Mouse (Mus musculus): ENCODE results near the gene 2410137M14Rik. TPM values are rescaled to one million over a fixed set of nuclear protein-coding genes. Genes with fewer than 3 reads are reported as not detected.

Gene 2410137M14Rik
- total and polyA plus RNA-seq, 3 experiments, result 0.40 TPM; not detected in 2

DNA sequence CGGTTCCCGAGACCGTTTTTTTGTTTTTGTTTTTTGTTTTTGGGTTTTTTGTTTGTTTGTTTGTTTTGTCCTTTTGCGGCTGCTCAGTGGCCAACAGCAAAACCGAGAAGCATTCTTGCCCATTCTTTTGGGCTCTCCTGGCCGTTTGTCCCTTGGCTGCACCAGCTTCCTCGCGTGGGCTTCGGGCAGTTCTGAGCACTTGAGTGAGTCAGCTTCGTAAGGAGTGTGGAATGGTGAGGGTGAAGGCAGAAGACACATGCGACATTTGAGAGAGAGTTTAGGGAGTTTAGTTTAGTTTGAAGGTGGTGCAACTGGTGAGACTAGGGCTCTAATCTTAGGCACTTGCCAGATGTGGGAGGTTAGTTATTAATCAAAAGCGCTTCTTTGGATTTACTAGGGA is 22.2 kb downstream of the 2410137M14Rik start:
- in situ Hi-C loops (cut with MboI; ENCODE audit: low pct_ligation_motif_present, low pct_unique_long_range_greater_than_20kb, low sequenced_read_pairs), result no loop called here
- no peak for DNase-seq (ENCODE audit: extremely low read depth)
- Histone ChIP-seq H3K4me2 (ENCODE audit: insufficient read depth, low read depth, poor library complexity, severe bottlenecking) (peak overlapping the region; percentile 93), H3K27me3 (replicated peaks) (no peaks in the 10 kb centered on the region), H3K79me2 (replicated peaks; ENCODE audit: control insufficient read depth, extremely low read depth, insufficient read depth, poor library complexity, severe bottlenecking) (peaks cover 16% of the 10 kb centered on the region), H3K9me3 (replicated peaks; ENCODE audit: low read length) (no peaks in the 10 kb centered on the region), H3K27ac (ENCODE audit: insufficient read depth, low read depth) (no peak overlapping the region), H3K36me3 (replicated peaks in 1 of 2; ENCODE audit: control insufficient read depth in 1 of 2, insufficient read depth in 1 of 2, low read length in 1 of 2) (peaks cover 10 to 26% of the 10 kb centered on the region in 2 experiments), H3K4me3 (replicated peaks in 1 of 3; ENCODE audit: low read depth in 2 of 3, low read length in 2 of 3, poor library complexity in 1 of 3) (peak overlapping the region; percentile 81 to 96 (median 94)), H3K9ac (ENCODE audit: insufficient read depth, low read depth) (peak overlapping the region; percentile 88), H3K4me1 (ENCODE audit: control insufficient read depth in 1 of 2, insufficient read depth in 2 of 2) (peaks cover 5 to 22% of the 10 kb centered on the region in 2 experiments; a peak in 3 of 4 replicates)
- dilution Hi-C loops (cut with MboI; ENCODE audit: extremely low pct_ligation_motif_present, extremely low pct_unique_long_range_greater_than_20kb, low sequenced_read_pairs), result no loop called here
- TF ChIP-seq USF1 (IDR thresholded peaks at IDR 0.05; ENCODE audit: low read depth, low read length) (no peak), POLR2AphosphoS2 (IDR thresholded peaks at IDR 0.05; ENCODE audit: low read depth, low read length) (no peak), ZNF384 (IDR thresholded peaks at IDR 0.05; ENCODE audit: low read depth, low read length) (no peak), E2F4 (IDR thresholded peaks at IDR 0.05; ENCODE audit: insufficient replicate concordance, low read depth, low read length) (no peak), ETS1 (conservative IDR thresholded peaks at IDR 0.05; ENCODE audit: low read depth, low read length) (no peak), TCF12 (IDR thresholded peaks at IDR 0.05; ENCODE audit: low read depth, low read length) (no peak), JUN (IDR thresholded peaks at IDR 0.05; ENCODE audit: insufficient read depth, low read depth, low read length) (no peak), MEF2A (IDR thresholded peaks at IDR 0.05; ENCODE audit: borderline replicate concordance, low read depth, low read length) (no peak), EP300 (IDR thresholded peaks at IDR 0.05; ENCODE audit: low read length) (no peak), KAT2A (IDR thresholded peaks at IDR 0.05; ENCODE audit: insufficient replicate concordance, low read length) (no peak), RAD21 (IDR thresholded peaks at IDR 0.05; ENCODE audit: low read depth, low read length) (no peak), RCOR1 (conservative IDR thresholded peaks at IDR 0.05; ENCODE audit: low read depth, low read length) (no peak; the same call in 1 of the 2 replicates), NELFE (IDR thresholded peaks at IDR 0.05; ENCODE audit: low read depth, low read length) (no peak; the same call in 1 of the 2 replicates), MYC (IDR thresholded peaks at IDR 0.05; ENCODE audit: low read depth, low read length) (no peak), USF2 (conservative IDR thresholded peaks at IDR 0.05; ENCODE audit: low read depth, low read length) (no peak)

DNA sequence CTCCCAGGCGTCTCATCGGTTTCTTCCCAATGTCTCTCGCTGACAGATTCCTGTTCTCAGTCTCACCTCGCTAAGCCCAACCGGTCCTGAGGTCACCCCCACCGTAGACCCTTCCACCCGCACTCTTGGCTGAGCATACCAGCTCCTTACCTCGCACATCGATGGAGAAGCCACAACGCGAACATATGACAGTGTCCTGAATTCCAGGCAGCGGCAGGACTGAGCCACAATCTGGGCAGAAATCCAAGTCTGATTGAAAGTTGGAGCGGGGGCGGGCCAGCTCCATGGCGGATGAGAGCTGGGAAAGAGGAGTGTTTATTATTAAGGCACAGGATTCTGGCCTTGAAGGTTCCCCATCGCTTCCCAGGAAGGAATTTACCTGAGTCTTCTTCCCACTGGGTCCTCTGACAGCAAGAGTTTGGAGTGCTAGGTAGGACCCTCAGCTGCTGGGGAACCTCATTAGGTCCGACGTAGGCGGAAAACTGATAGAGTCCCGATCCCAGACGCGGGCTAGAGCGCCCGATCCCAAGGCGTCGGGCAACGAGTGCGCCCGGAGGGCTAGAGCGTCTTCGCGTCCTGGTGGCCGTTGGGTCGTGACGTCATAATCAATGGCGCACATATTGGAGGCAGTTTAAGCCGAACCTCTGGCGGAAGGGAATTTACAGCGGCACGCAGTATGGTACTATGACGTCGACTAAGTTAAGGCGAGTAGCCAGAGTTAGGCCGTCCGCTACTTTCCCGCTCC is 22.9 kb downstream of the 2410137M14Rik start, which contains the start of the genes Znrd1 and Znrd1as:
TSS of gene Znrd1 (minus strand) at position 561 of the 745 bp plus-strand sequence.
TSS of gene Znrd1as (plus strand) at position 594 of the 745 bp plus-strand sequence.
- peak within 1 kb of the TSS; percentile 44 for H3K27ac ChIP-seq (ENCODE audit: insufficient read depth, low read depth)
- dilution Hi-C loops (cut with MboI; ENCODE audit: extremely low pct_ligation_motif_present, extremely low pct_unique_long_range_greater_than_20kb, low sequenced_read_pairs), result no loop called here
- TF ChIP-seq BHLHE40 (IDR thresholded peaks at IDR 0.05; ENCODE audit: low read depth, low read length), result peak; percentile 34; the same call in 1 of the 2 replicates
- peak; percentile 88; the same call in 1 of the 2 replicates for TF ChIP-seq KAT2A (IDR thresholded peaks at IDR 0.05; ENCODE audit: insufficient replicate concordance, low read length)
- TF ChIP-seq CHD2 (IDR thresholded peaks at IDR 0.05; ENCODE audit: low read length), result no peak
- TF ChIP-seq RCOR1 (conservative IDR thresholded peaks at IDR 0.05; ENCODE audit: low read depth, low read length), result peak; percentile 49; the same call in 1 of the 2 replicates
- peak; percentile 50 for TF ChIP-seq NRF1 (IDR thresholded peaks at IDR 0.05; ENCODE audit: low read depth, low read length)
- peak; percentile 85 for TF ChIP-seq ETS1 (conservative IDR thresholded peaks at IDR 0.05; ENCODE audit: low read depth, low read length)
- peak; percentile 74; the same call in 1 of the 2 replicates for TF ChIP-seq ZMIZ1 (IDR thresholded peaks at IDR 0.05; ENCODE audit: low read depth, low read length)
- peak; percentile 70 for TF ChIP-seq JUND (conservative IDR thresholded peaks at IDR 0.05; ENCODE audit: low read depth, low read length)
- no peak for TF ChIP-seq EP300 (IDR thresholded peaks at IDR 0.05; ENCODE audit: low read length)
- peak; percentile 95 for TF ChIP-seq SIN3A (IDR thresholded peaks at IDR 0.05; ENCODE audit: low read length)
- TF ChIP-seq USF2 (conservative IDR thresholded peaks at IDR 0.05; ENCODE audit: low read depth, low read length), result no peak; the same call in 1 of the 2 replicates
- TF ChIP-seq RAD21 (IDR thresholded peaks at IDR 0.05; ENCODE audit: low read depth, low read length), result no peak
- TF ChIP-seq MXI1 (IDR thresholded peaks at IDR 0.05; ENCODE audit: low read depth, low read length), result peak; percentile 75
- peak; percentile 79 for TF ChIP-seq MYC (IDR thresholded peaks at IDR 0.05; ENCODE audit: low read depth, low read length)
- peak; percentile 99 for TF ChIP-seq GABPA (IDR thresholded peaks at IDR 0.05; ENCODE audit: insufficient replicate concordance, low read depth, low read length)
- TF ChIP-seq TCF12 (IDR thresholded peaks at IDR 0.05; ENCODE audit: low read depth, low read length), result peak; percentile 95
- peak; percentile 65 for TF ChIP-seq NELFE (IDR thresholded peaks at IDR 0.05; ENCODE audit: low read depth, low read length)
- TF ChIP-seq SMC3 (IDR thresholded peaks at IDR 0.05; ENCODE audit: low read depth, low read length), result no peak; the same call in 1 of the 2 replicates
- TF ChIP-seq IRF4 (IDR thresholded peaks at IDR 0.05; ENCODE audit: low read depth, low read length), result peak; percentile 86
- peak; percentile 86 for TF ChIP-seq ELF1 (IDR thresholded peaks at IDR 0.05; ENCODE audit: low read depth, low read length)
- TF ChIP-seq MAFK (IDR thresholded peaks at IDR 0.05; ENCODE audit: insufficient replicate concordance, low read length), result peak; percentile 36; the same call in 1 of the 2 replicates
- 0 out of 2 replicates have a peak, but pooled peaks have one; percentile 65 for TF ChIP-seq E2F4 (IDR thresholded peaks at IDR 0.05; ENCODE audit: insufficient replicate concordance, low read depth, low read length)

More for the DNA sequence above, 22.9 kb downstream of the 2410137M14Rik start, which contains the start of the genes Znrd1 and Znrd1as:
- peak; percentile 98 for DNase-seq (ENCODE audit: extremely low read depth)
- H3K9me3 ChIP-seq (replicated peaks; ENCODE audit: low read length), result no peaks in the 10 kb centered on the region
- peak within 1 kb of the TSS; percentile 81 to 96 (median 94) for H3K4me3 ChIP-seq (replicated peaks in 1 of 3; ENCODE audit: low read depth in 2 of 3, low read length in 2 of 3, poor library complexity in 1 of 3)
- H3K4me1 ChIP-seq (ENCODE audit: control insufficient read depth in 1 of 2, insufficient read depth in 2 of 2), result peaks cover 5 to 22% of the 10 kb centered on the region in 2 experiments; a peak in 3 of 4 replicates
- peak within 1 kb of the TSS; percentile 95 for H3K9ac ChIP-seq (ENCODE audit: insufficient read depth, low read depth)
- H3K4me2 ChIP-seq (ENCODE audit: insufficient read depth, low read depth, poor library complexity, severe bottlenecking), result peak within 1 kb of the TSS; percentile 93
- peaks cover 13 to 33% of the 10 kb centered on the region in 2 experiments for H3K36me3 ChIP-seq (replicated peaks in 1 of 2; ENCODE audit: control insufficient read depth in 1 of 2, insufficient read depth in 1 of 2, low read length in 1 of 2)
- H3K27me3 ChIP-seq (replicated peaks), result no peaks in the 10 kb centered on the region
- H3K79me2 ChIP-seq (replicated peaks; ENCODE audit: control insufficient read depth, extremely low read depth, insufficient read depth, poor library complexity, severe bottlenecking), result peaks cover 16% of the 10 kb centered on the region
- in situ Hi-C loops (cut with MboI; ENCODE audit: low pct_ligation_motif_present, low pct_unique_long_range_greater_than_20kb, low sequenced_read_pairs), result no loop called here
